Mouse (Mus musculus): ENCODE data around the gene Bcl2.
A peak's percentile ranks its signal among the peaks of the same experiment; 100 is the strongest.

Bcl2 gene

DNA sequence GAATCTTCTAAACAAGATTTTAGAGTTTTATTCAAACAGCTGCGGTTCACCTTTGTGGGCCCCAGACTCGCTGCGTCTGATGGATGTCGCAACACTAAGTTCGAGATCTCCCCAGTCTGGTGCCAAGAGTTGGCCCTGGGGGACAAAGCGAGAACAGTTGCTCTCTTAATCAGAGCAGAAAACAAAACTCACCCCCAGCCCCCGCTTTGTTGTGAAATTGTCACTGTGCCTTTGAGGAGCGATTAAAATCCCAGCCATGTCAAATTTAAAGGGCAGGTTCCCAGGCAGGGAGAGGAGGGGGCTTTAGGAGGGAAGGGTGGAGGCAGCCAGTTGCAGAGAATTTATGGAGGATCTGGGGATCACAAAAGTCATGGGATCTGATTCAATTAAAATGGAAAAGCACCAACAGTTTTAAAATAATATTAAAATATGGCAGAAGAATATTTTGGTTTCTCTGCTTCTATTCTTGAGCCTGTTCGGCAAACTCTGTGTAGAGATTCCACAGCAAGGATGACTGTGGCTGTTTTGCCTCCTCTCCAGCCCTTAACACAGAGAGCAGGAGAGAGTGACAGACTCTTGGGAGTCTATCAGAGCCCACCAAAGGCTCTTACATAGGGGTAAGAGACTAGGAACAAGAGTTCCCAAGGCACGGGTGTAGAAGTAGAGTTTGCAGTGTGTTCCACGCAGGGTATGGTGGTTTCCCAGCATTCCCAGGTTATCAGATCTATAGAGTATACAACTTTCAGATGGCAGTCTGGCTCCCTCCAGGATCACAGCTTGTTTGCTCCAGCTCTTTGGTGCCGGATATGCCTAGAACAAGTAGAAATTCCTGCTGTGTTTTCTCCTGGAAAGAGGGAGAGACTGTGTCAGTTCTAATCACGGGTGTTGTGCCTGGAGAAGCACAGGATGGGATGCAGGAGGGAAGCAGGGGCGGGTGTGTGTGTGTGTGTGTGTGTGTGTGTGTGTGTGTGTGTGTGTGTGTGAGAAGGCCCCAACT lies 130.5 kb downstream of the Bcl2 start:
- DNase-seq, result peak; percentile 44

DNA sequence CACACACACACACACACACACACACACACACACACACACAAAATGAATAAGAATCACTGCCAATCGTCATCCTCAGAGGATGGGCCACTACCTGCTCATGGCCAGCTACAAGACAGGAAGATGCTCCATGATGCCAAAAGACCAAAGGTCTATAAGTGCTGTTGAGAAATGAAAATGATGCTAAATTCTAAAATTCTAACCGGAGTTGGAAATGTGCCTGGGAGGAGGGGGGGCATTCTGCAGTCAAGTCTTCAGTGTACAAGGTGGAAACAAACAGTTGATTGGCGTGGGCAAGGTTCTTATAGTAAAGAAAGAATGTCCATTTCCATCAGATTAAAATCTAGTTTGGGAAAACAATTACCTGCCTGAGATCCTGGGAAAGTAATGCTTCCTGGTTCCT lies 131.3 kb downstream of the Bcl2 start:
- peak; percentile 39 for DNase-seq

- no peak for DNase-seq
These were observed 132.3 kb downstream of the Bcl2 start for GRCm38 (mm10) chr1:106581812-106582211.

- DNase-seq, result no peak
These were observed 134.3 kb downstream of the Bcl2 start for GRCm38 (mm10) chr1:106579768-106580167.

GRCm38 (mm10) chr1:106572506-106572905 lies 141.6 kb downstream of the Bcl2 start:
- no peak for DNase-seq

DNA sequence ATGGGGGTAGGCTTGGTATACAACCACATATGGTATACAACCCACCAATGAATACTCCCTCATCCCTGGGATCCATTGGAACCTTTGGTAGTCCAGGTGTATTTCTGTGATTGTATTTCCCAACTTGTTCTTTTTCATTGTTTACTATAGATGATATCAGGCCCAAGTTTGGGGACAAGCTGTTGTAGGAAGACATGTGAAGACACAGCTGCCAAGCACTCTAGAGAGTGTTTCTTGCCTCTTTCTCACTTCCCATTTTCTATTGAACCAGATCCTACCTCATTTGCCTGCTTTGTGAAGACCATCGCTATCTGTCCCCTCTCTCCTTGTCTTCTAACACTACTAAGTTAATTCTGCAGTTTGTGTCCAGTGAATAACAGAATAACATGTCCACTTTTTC lies 143.2 kb downstream of the Bcl2 start:
- DNase-seq, result no peak

GRCm38 (mm10) chr1:106570366-106570765 lies 143.7 kb downstream of the Bcl2 start:
- DNase-seq, result peak; percentile 31

DNA sequence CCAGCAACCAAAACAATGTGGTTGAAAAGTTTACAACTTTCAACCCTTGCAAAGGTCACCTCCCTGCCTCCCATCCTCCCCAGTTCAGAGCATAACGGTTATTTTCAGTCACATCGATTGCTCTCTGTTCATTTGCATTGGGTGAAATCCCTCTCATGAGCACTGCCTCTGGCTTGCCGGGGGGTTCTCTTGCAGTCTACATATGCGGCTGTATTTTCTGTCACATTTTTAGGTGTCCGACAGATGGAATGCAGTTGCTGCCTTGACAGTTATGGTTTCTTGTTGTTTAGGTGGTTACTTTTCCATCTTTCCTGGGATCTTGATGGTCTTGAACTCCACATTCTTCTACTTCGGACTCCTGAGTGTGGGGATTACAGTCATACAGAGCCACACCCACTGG lies 144.4 kb downstream of the Bcl2 start:
- DNase-seq, result no peak

- DNase-seq, result no peak
These were observed 145.2 kb downstream of the Bcl2 start for GRCm38 (mm10) chr1:106568868-106569267.

- DNase-seq, result no peak
These were observed 146.6 kb downstream of the Bcl2 start for GRCm38 (mm10) chr1:106567506-106567905.

GRCm38 (mm10) chr1:106566120-106567086 lies 147.7 kb downstream of the Bcl2 start:
- DNase-seq, result peak; percentile 72

- no peak for DNase-seq
These were observed 148.8 kb downstream of the Bcl2 start for GRCm38 (mm10) chr1:106565238-106565637.

GRCm38 (mm10) chr1:106564436-106564835 lies 149.6 kb downstream of the Bcl2 start:
- no peak for DNase-seq

- DNase-seq, result no peak
These were observed 151.3 kb downstream of the Bcl2 start for GRCm38 (mm10) chr1:106562751-106563150.

- no peak for DNase-seq
These were observed 152.9 kb downstream of the Bcl2 start for GRCm38 (mm10) chr1:106561085-106561760.

DNA sequence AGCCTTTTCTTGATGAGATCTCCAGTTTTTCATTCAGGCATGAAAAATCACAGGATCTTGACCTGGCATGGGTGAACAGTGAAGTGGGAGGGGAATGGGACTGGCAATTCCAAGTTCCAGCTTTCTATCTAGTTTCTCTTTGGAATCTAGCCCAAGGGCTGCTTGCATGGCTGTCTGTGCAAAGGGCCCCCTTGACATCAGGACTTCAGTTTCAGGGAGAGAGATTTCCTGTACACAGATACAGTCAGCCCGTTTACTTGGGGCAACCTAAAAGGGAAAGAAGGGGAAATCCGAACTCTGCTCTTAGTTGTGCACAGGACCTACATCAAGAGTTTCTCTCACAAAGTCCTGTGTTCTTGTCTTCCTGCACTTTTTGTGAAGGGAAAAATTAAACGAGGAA lies 154.0 kb downstream of the Bcl2 start:
- DNase-seq, result peak; percentile 41

DNA sequence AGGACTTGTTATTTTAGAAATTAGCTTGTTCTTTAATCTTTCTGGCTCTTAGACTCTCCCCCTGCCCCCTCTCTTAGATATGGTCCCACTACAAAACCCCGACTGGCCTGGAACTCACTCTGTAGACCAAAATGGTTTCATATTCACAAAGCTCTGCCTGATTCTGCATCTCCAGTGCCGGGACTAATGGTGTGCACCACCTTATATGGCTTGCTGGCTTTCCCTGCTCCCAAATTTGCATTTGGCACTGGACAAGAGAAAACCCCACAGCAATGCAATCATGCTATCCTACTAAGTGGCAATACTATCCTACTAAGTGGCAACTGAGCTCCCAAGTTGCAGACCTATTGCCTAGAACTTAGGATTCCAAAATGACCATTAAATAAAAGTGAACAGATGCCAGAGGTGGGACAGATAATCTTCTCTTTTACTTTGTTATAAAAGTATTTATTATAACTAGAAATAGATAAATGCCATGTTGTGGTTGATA lies 154.9 kb downstream of the Bcl2 start:
- no peak for DNase-seq

DNA sequence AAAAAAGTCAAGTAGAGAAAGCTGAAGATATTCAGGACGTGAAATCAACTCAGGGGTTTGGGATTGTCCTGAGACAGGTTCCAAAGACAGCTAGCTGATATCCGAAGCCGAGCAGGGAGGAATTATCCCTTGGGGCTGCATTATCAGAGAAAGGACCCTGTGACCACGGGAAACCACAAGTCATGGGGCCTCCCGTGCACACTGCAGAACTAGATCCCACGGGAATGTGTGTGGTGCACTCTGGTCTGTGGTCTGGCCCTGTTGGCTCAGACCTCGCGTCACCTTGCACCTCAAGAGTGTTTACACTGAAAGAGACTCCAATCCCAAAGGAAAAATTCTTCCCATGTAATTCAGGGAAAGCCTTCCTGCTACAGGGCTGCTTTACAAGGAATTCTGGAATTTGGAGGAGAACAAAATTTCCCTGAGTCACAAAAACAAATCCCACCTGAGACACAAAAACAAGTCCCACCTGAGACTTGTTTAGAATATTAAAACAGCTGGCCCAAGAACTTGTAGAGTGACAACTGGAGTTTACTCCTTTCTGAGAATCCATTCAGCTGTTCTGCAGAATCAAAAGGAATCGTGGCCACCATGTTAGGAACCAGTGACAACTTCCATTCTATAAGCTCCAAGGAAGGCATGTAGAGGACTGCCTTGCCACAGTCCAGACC lies 158.4 kb downstream of the Bcl2 start:
- DNase-seq, result no peak

- no peak for DNase-seq
These were observed 159.9 kb downstream of the Bcl2 start for GRCm38 (mm10) chr1:106553846-106554802.

DNA sequence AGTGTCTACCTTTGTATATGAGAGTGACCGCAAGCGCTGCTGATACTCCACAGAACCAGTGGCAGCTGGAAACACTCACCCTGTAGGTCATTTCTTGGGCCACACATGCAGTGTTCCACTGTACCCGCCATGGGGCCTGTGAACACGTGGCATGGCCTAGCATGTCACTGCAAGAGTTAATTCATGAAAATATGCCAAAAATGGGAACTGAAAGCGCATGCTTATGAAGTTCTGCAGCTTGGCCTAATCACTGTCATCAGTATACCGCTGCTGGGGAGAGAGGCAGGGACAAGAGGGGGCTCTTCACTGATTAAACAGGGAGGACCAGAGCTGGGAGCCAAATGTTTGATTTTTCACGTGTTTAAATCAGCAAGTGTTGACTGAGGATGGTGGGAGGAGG lies 161.2 kb downstream of the Bcl2 start:
- no peak for DNase-seq

GRCm38 (mm10) chr1:106550580-106550979 lies 163.5 kb downstream of the Bcl2 start:
- no peak for DNase-seq
